Mouse (Mus musculus): Measurements from ENCODE around the gene Cep95. TPM values are rescaled to one million over a fixed set of nuclear protein-coding genes. Genes with fewer than 3 reads are reported as not detected.
"Not testable (repeated sequence)": the region's sequence is repeated elsewhere in the genome, so short reads cannot be mapped to it uniquely, and the experiment has no call there.

Gene Cep95
- 12.2 and 14.2 TPM in 2 replicates for polyA plus RNA-seq (2014; fragmentation: Nextera tagmentation; extraction: Ambion mirVana)

DNA sequence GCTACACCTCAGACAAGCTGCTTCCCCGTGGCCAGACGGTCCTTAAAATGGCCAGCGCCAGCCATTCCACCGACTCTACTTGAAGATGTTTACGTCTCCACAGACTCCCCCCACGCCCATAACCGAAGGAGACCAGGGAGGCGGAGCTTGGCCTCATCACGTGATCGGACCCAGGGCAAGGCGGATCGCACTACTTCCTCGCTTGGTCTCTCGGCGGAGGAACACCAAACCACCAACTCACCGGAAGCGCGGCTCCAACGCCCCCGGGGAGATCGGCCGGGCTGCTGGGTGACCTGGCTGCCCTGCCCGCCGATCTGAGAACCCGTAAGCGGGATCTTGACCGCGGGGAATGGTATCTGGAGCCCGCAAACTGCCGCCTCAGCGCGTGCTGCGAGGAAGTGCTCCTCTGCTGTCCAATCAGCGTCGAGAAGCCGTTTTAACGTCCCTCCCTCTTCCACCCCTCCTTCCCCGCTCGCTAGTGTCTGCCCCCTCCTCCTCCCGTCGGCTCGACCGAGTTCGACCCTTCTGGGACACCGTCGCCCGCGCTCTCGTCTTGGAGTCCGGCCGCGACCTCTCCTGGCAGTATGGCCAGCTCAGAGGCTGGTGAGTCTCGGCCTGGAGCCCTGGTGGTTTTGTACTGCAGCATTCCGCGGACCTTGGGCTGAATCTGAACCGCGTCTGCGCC lies at the start of gene Cep95, which contains the start of gene Ddx5:
Cep95 (plus strand) TSS at position 478 of the 685 bp plus-strand sequence.
Ddx5 (minus strand) TSS at position 411 of the 685 bp plus-strand sequence.
- 0% methylated on average over 57 of the region's 58 CpGs for WGBS
- peaks cover 41% of the 10 kb centered on the region for H3K36me3 ChIP-seq (ENCODE audit: control insufficient read depth, insufficient read depth, low read length)
- H3K9me3 ChIP-seq (replicated peaks; ENCODE audit: control insufficient read depth, low read length) = no peaks in the 10 kb centered on the region
- H3K9ac ChIP-seq (ENCODE audit: low read length) = peak within 1 kb of the TSS; percentile 100
- no peaks in the 10 kb centered on the region for H3K27me3 ChIP-seq (replicated peaks; ENCODE audit: control insufficient read depth, insufficient read depth, low read length)
- peak within 1 kb of the TSS; percentile 98 for H3K4me3 ChIP-seq (ENCODE audit: low read depth, low read length)
- H3K27ac ChIP-seq (ENCODE audit: low read depth, low read length) = peak within 1 kb of the TSS; percentile 99
- H3K4me1 ChIP-seq (ENCODE audit: control insufficient read depth, insufficient read depth, low read length) = peaks cover 15% of the 10 kb centered on the region
- peak; percentile 99 for DNase-seq (ENCODE audit: low spot score)
- ATAC-seq = peak; percentile 91
- H3K4me2 ChIP-seq (ENCODE audit: low read length) = peak within 1 kb of the TSS; percentile 72

DNA sequence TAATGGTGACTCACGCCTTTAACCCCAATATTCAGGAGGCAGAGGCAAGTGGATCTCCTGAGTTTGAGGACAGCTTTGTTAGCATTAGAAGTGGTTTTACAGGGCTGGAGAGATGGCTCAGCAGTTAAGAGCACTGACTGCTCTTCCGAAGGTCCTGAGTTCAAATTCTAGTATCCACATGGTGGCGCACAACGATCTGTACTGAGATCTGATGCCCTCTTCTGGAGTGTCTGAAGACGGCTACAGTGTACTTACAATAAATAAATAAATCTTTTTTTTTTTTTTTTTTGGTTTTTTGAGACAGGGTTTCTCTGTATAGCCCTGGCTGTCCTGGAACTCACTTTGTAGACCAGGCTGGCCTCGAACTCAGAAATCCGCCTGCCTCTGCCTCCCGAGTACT lies 48.3 kb upstream of the Cep95 start:
- H3K27me3 ChIP-seq (replicated peaks; ENCODE audit: control insufficient read depth, insufficient read depth, low read length); H3K9me3 ChIP-seq (replicated peaks; ENCODE audit: control insufficient read depth, low read length); H3K36me3 ChIP-seq (ENCODE audit: control insufficient read depth, insufficient read depth, low read length); H3K9ac ChIP-seq (ENCODE audit: low read length); H3K4me2 ChIP-seq (ENCODE audit: low read length); ATAC-seq; H3K27ac ChIP-seq (ENCODE audit: low read depth, low read length); DNase-seq (ENCODE audit: low spot score); H3K4me3 ChIP-seq (ENCODE audit: low read depth, low read length): not testable (repeated sequence)
- H3K4me1 ChIP-seq (ENCODE audit: control insufficient read depth, insufficient read depth, low read length) = peaks cover 13% of the 10 kb centered on the region
- WGBS = 94% methylated on average over 5 of the region's 8 CpGs

DNA sequence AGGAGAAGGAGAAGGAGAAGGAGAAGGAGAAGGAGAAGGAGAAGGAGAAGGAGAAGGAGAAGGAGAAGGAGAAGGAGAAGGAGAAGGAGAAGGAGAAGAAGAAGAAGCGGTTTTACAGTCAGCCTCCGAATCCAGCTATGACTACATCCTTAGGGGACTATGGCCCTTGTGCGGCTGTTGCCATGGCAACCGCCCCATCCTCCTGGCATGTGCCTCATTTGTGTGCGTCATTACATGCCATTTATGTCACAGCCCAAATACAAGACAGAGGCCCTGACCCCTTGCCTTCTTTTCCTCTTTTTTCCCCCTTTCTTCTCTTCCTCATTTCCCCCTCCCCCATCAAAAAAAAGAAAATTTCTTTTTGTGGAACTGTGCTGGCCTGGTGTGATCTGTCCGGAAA lies 47.8 kb upstream of the Cep95 start:
- 0 out of 2 replicates have a peak, but pooled peaks have one; percentile 40 for ATAC-seq
- H3K36me3 ChIP-seq (ENCODE audit: control insufficient read depth, insufficient read depth, low read length) = no peaks in the 10 kb centered on the region
- no peak overlapping the region for H3K9ac ChIP-seq (ENCODE audit: low read length)
- 21% methylated on average over 6 of the region's 6 CpGs for WGBS
- no peak overlapping the region for H3K27ac ChIP-seq (ENCODE audit: low read depth, low read length)
- H3K27me3 ChIP-seq (replicated peaks; ENCODE audit: control insufficient read depth, insufficient read depth, low read length) = no peaks in the 10 kb centered on the region
- H3K9me3 ChIP-seq (replicated peaks; ENCODE audit: control insufficient read depth, low read length) = no peaks in the 10 kb centered on the region
- no peak overlapping the region for H3K4me3 ChIP-seq (ENCODE audit: low read depth, low read length)
- H3K4me2 ChIP-seq (ENCODE audit: low read length) = no peak overlapping the region
- DNase-seq (ENCODE audit: low spot score) = peak; percentile 81
- peaks cover 13% of the 10 kb centered on the region for H3K4me1 ChIP-seq (ENCODE audit: control insufficient read depth, insufficient read depth, low read length)

DNA sequence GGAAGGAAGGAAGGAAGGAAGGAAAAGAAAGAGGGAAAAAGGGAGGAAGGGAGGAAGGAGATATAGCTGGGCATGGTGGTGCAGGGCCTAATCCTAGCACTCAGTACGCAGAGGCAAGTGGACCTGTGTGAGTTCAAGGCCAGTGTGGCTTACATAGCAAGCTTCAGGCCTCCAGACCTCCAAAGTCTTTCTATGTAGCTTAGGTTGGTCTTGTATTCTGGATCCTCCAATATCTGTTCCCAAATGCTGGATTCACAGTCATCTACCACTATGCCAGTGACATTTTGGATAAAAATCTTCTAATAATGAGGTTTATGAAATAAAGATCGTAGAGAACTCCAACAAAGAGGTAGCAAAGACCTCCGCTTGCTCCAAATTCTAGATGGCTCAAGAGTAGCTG lies 47.2 kb upstream of the Cep95 start:
- Histone ChIP-seq H3K4me2 (ENCODE audit: low read length) (no peak overlapping the region), H3K36me3 (ENCODE audit: control insufficient read depth, insufficient read depth, low read length) (no peaks in the 10 kb centered on the region), H3K27ac (ENCODE audit: low read depth, low read length) (no peak overlapping the region), H3K4me1 (ENCODE audit: control insufficient read depth, insufficient read depth, low read length) (peaks cover 10% of the 10 kb centered on the region), H3K27me3 (replicated peaks; ENCODE audit: control insufficient read depth, insufficient read depth, low read length) (no peaks in the 10 kb centered on the region), H3K4me3 (ENCODE audit: low read depth, low read length) (no peak overlapping the region), H3K9me3 (replicated peaks; ENCODE audit: control insufficient read depth, low read length) (no peaks in the 10 kb centered on the region), H3K9ac (ENCODE audit: low read length) (no peak overlapping the region)
- DNase-seq (ENCODE audit: low spot score) (no peak), ATAC-seq (no peak)
- WGBS = 97% methylated on average over 3 of the region's 3 CpGs

DNA sequence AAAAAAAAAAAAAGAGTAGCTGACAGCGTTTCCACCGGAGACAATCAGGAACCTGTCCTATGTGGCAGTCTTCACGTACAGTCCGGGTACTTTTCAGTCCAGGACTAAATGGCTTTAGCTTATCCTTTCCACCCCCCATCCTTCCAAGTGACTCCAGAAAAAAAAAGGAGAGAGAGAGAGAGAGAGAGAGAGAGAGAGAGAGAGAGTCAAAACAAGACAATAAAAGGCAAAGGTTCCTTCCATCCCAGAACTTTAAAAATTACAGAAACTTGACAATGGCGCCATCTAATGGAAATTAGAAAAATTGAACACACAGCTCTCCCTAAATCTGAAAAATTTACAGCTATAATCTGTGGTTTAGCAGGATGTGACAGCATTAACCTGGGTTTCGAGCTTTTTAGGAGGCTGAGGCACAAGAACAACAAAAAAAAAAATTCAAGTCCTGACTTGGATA lies 46.6 kb upstream of the Cep95 start:
- Histone ChIP-seq H3K4me2 (ENCODE audit: low read length) (no peak overlapping the region), H3K9ac (ENCODE audit: low read length) (no peak overlapping the region), H3K4me1 (ENCODE audit: control insufficient read depth, insufficient read depth, low read length) (peaks cover 4% of the 10 kb centered on the region), H3K4me3 (ENCODE audit: low read depth, low read length) (no peak overlapping the region), H3K36me3 (ENCODE audit: control insufficient read depth, insufficient read depth, low read length) (no peaks in the 10 kb centered on the region), H3K27ac (ENCODE audit: low read depth, low read length) (no peak overlapping the region), H3K27me3 (replicated peaks; ENCODE audit: control insufficient read depth, insufficient read depth, low read length) (no peaks in the 10 kb centered on the region), H3K9me3 (replicated peaks; ENCODE audit: control insufficient read depth, low read length) (no peaks in the 10 kb centered on the region)
- ATAC-seq = no peak
- peak; percentile 73 for DNase-seq (ENCODE audit: low spot score)
- 51% methylated on average over 6 of the region's 6 CpGs for WGBS

DNA sequence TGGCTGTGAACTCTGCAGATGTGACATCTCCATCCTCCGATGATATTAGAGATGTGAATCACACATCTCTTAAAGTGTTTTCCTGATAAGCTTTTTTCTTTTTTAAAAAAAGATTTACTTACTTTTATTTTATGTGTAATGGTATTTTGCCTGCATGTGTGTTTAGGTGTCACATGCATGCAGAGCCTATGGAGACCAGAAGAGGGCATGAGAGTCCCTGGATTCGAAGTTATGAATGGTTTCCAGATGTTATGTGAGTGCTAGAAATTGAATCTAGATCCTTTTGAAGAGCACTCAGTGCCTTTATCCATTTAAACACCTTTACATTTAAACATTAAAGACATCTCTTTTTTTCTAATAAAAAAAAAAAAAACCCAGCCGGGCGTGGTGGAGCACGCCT lies 44.1 kb upstream of the Cep95 start:
- 93% methylated on average over 5 of the region's 5 CpGs for WGBS
- Histone ChIP-seq H3K4me1 (ENCODE audit: control insufficient read depth, insufficient read depth, low read length) (no peaks in the 10 kb centered on the region), H3K9me3 (replicated peaks; ENCODE audit: control insufficient read depth, low read length) (0 out of 2 replicates have a peak, but pooled peaks cover 2% of the 10 kb centered on the region), H3K9ac (ENCODE audit: low read length) (no peak overlapping the region), H3K36me3 (ENCODE audit: control insufficient read depth, insufficient read depth, low read length) (no peaks in the 10 kb centered on the region), H3K27me3 (replicated peaks; ENCODE audit: control insufficient read depth, insufficient read depth, low read length) (no peaks in the 10 kb centered on the region), H3K27ac (ENCODE audit: low read depth, low read length) (no peak overlapping the region), H3K4me3 (ENCODE audit: low read depth, low read length) (no peak overlapping the region), H3K4me2 (ENCODE audit: low read length) (no peak overlapping the region)
- no peak for DNase-seq (ENCODE audit: low spot score)
- no peak for ATAC-seq

DNA sequence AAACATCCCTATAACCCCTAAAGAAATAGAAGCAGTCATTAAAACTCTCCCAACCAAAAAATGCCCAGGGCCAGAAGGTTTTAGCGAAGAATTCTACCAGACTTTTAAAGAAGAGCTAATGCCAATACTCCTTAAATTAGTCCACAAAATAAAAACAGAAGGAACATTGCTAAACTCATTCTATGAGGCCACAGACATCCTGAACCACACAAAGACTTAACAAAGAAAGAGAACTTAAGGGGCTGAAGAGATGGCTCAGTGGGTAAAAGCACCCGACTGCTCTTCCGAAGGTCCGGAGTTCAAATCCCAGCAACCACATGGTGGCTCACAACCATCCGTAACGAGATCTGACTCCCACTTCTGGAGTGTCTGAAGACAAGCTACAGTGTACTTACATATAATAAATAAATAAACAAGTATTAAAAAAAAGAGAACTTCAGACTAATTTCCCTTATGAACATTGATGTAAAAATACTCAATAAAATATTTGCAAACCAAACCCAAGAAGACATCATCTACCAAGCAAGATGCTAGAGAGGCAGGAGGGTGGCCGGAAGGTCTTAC lies 39.4 kb upstream of the Cep95 start:
- ATAC-seq; H3K9me3 ChIP-seq (replicated peaks; ENCODE audit: control insufficient read depth, low read length); H3K4me3 ChIP-seq (ENCODE audit: low read depth, low read length); DNase-seq (ENCODE audit: low spot score); H3K27me3 ChIP-seq (replicated peaks; ENCODE audit: control insufficient read depth, insufficient read depth, low read length); H3K9ac ChIP-seq (ENCODE audit: low read length); H3K4me1 ChIP-seq (ENCODE audit: control insufficient read depth, insufficient read depth, low read length); H3K27ac ChIP-seq (ENCODE audit: low read depth, low read length); H3K4me2 ChIP-seq (ENCODE audit: low read length); H3K36me3 ChIP-seq (ENCODE audit: control insufficient read depth, insufficient read depth, low read length): not testable (repeated sequence)
- WGBS = 95% methylated on average over 7 of the region's 7 CpGs

DNA sequence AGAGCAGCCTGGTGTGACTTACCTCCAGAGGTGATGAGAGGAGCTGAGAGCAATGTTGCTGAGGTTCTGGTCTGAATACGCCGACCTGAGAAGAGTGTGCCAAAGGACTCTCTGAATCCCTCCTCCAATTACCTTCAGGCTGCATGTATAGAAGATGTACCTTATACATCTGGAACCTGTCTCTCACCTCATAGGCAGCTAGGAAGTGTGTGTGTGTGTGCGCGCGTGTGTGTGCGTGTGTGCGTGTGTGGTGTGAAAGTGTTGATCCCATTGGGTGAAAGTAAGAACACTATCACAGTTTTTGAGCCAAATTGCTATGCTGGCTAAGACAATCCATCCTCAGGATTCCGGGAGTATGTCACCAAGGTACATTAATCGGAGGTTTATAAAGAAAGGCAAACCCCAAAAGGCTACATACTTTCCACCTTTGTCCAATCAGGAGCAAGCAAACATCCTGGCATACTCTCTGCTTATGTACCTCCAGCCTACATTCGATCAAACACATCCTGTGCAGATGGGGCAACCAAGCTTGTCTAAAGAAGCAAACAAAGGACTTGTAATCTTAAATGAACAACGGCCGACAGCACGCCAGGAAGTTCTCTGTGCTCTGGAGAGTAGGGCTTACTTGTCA lies 38.8 kb upstream of the Cep95 start, which contains the start of gene Pecam1:
Pecam1 (minus strand) TSS at position 508 of the 631 bp plus-strand sequence.
- ATAC-seq (no peak), DNase-seq (ENCODE audit: low spot score) (no peak)
- no peak within 1 kb of the TSS for H3K4me2 ChIP-seq (ENCODE audit: low read length)
- 0 out of 2 replicates have a peak, but pooled peaks cover 2% of the 10 kb centered on the region for H3K9me3 ChIP-seq (replicated peaks; ENCODE audit: control insufficient read depth, low read length)
- no peaks in the 10 kb centered on the region for H3K27me3 ChIP-seq (replicated peaks; ENCODE audit: control insufficient read depth, insufficient read depth, low read length)
- H3K4me3 ChIP-seq (ENCODE audit: low read depth, low read length) = no peak within 1 kb of the TSS
- H3K9ac ChIP-seq (ENCODE audit: low read length) = no peak within 1 kb of the TSS
- no peaks in the 10 kb centered on the region for H3K36me3 ChIP-seq (ENCODE audit: control insufficient read depth, insufficient read depth, low read length)
- no peak within 1 kb of the TSS for H3K27ac ChIP-seq (ENCODE audit: low read depth, low read length)
- 88% methylated on average over 13 of the region's 13 CpGs for WGBS
- no peaks in the 10 kb centered on the region for H3K4me1 ChIP-seq (ENCODE audit: control insufficient read depth, insufficient read depth, low read length)
